Mouse (Mus musculus) kidney, embryonic 16.5 days (tissue): ENCODE results near the gene Bicc1. TPM values are rescaled to one million over a fixed set of nuclear protein-coding genes. Genes with fewer than 3 reads are reported as not detected.

Experiments
- ATAC-seq: fragments of 200-750 bp; cut with Nextera tagmentation; 2 replicates; pipeline ENCODE4 v1.8.0; 2017; ENCODE audit warnings: moderate TSS enrichment; ENCODE audit not compliant: low FRiP score, low TSS enrichment
- H3K27ac ChIP-seq: fragments of 300-500 bp; sonication (generic); 2 replicates; pipeline ENCODE4 v1.5.1; 2014; ENCODE audit warnings: low read length
- H3K27me3 ChIP-seq: fragments of 300-500 bp; sonication (generic); 2 replicates; pipeline ENCODE4 v1.6.1; 2014; ENCODE audit warnings: low read length, control low read depth, mixed read lengths; ENCODE audit not compliant: insufficient read depth
- H3K36me3 ChIP-seq: fragments of 300-500 bp; sonication (generic); 2 replicates; pipeline ENCODE4 v1.6.1; 2014; ENCODE audit warnings: low read length, control low read depth, mixed read lengths; ENCODE audit not compliant: insufficient read depth
- H3K4me1 ChIP-seq: fragments of 300-500 bp; sonication (generic); 2 replicates; pipeline ENCODE4 v1.6.1; 2014; ENCODE audit warnings: low read length, control low read depth, mixed read lengths; ENCODE audit not compliant: insufficient read depth
- H3K4me2 ChIP-seq: fragments of 300-500 bp; sonication (generic); replicated peaks from 2 replicates; pipeline ENCODE4 v1.6.1; 2014; ENCODE audit warnings: low read depth, low read length
- H3K4me3 ChIP-seq: fragments of 300-500 bp; sonication (generic); 2 replicates; pipeline ENCODE4 v1.5.1; 2014; ENCODE audit warnings: mild to moderate bottlenecking, low read length
- H3K9ac ChIP-seq: fragments of 300-500 bp; sonication (generic); replicated peaks from 2 replicates; pipeline ENCODE4 v1.6.1; 2014; ENCODE audit warnings: low read length
- H3K9me3 ChIP-seq: fragments of 300-500 bp; sonication (generic); 2 replicates; pipeline ENCODE4 v1.6.1; 2016; ENCODE audit warnings: low read length, control low read depth
- WGBS: fragments of 180-500 bp; shearing (Covaris S2); extraction: QIAGEN DNeasy Blood & Tissue Kit; methylation state at CpG from one replicate; pipeline ENCODE4 v1.1.7; 2014; 5-methylcytosine and 5-hydroxymethylcytosine counted together
- polyA plus RNA-seq: library from polyadenylated mRNA; unstranded; fragments of >200 nt; fragmentation: Nextera tagmentation; extraction: Ambion mirVana; gene quantifications from 2 replicates; pipeline ENCODE4 v1.2.1, GENCODE M21; 2015

The Bicc1 gene
- polyA plus RNA-seq, 1 experiment from 2014 or later: 48.0 TPM

DNA sequence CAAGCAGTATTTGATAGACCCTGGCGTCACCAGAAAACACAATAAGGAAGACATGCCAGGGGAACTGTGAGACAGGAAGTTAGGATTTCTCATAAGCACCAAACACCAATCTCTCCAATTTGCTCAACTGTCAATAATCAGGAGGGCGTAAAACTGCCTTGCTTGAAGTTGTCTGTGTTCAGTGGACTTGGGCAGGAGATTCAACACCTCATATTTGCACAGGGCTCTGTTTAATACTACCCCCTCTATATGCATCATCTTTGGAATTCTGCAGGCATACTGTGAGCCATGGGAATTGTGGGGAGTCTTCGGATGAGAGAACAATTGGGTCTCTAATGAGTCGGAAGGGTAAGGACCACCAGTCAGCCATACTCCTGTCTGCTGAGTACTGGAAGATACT is 233.4 kb downstream of the Bicc1 start:
- H3K4me3 ChIP-seq: no peak overlapping the region
- no peaks in the 10 kb centered on the region for H3K9me3 ChIP-seq
- no peak overlapping the region for H3K27ac ChIP-seq
- no peak overlapping the region for H3K4me2 ChIP-seq
- H3K36me3 ChIP-seq: peaks cover 48% of the 10 kb centered on the region
- WGBS: 91% methylated on average over 4 of the region's 4 CpGs
- no peak overlapping the region for H3K9ac ChIP-seq
- H3K27me3 ChIP-seq: no peaks in the 10 kb centered on the region
- no peaks in the 10 kb centered on the region for H3K4me1 ChIP-seq
- no peak for ATAC-seq

DNA sequence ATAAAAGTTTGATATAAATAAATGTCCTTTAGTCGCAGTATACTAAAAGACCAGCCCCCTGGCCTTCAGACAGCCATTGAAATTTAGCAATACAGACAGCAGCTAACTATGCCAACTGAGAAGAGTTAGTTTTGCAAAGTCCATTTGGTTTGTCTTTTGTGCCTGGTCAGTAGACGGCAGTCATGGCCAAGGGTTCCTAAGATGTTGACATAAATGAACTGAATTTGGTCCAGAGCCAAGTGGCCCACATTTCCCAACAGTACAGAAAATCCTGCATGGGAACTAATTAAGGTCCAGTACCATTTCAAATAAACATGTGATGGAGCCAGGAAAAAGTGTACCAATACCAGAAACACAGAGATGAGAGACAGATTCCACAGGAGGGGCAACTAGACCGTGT is 235.2 kb downstream of the Bicc1 start:
- no peak overlapping the region for H3K9ac ChIP-seq
- no peak for ATAC-seq

DNA sequence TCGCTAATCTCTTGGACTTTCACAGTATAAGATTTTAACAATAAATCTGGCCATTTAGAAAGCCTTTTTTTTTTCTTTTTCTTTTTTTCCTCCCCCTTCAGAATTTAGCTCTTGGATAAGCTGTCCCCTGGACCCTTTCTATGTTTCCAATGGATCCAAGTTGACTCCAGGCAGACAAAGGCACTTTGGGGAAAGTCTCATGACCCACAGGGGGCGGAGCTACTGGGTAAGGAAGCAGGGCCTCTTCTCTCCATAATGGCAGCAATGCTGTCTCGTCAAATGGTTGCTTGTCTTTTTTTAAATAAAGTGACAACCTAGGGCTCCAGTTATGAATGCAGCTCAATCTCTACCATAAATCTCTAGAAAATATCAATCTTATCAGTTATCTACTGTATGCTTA is 235.6 kb downstream of the Bicc1 start:
- Histone ChIP-seq H3K36me3 (peaks cover 29% of the 10 kb centered on the region), H3K27ac (no peak overlapping the region), H3K9ac (no peak overlapping the region), H3K4me3 (no peak overlapping the region), H3K27me3 (no peaks in the 10 kb centered on the region), H3K9me3 (no peaks in the 10 kb centered on the region), H3K4me2 (no peak overlapping the region), H3K4me1 (no peaks in the 10 kb centered on the region)
- no peak for ATAC-seq
- WGBS: 84% methylated on average over 3 of the region's 3 CpGs

More for the DNA sequence above, 235.2 kb downstream of the Bicc1 start:
- H3K4me2 ChIP-seq: no peak overlapping the region
- no peaks in the 10 kb centered on the region for H3K9me3 ChIP-seq
- WGBS: 76% methylated on average over 3 of the region's 3 CpGs
- H3K36me3 ChIP-seq: peaks cover 33% of the 10 kb centered on the region
- H3K27ac ChIP-seq: no peak overlapping the region
- no peaks in the 10 kb centered on the region for H3K27me3 ChIP-seq
- H3K4me3 ChIP-seq: no peak overlapping the region
- H3K4me1 ChIP-seq: no peaks in the 10 kb centered on the region

DNA sequence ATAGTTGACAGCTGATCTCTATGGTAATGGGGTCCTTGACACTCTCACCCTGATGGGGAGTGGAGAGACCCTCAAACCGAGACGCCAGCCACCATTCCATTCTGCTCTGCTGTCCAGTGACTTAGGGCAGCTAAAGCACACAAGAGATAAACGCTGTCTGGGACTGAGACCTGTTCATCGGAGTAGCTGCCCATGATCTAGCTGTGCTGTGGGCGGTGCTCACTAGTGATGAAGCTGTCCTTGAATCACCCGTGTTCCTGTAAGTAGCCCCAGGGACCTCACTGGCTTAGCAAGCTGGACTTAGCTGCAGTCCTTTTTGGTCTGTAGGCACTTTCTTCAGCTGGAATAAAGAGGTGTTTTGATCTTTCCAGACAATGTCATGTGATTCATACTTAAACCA is 238.0 kb downstream of the Bicc1 start:
- H3K4me3 ChIP-seq: no peak overlapping the region
- no peaks in the 10 kb centered on the region for H3K27me3 ChIP-seq
- H3K4me1 ChIP-seq: no peaks in the 10 kb centered on the region
- H3K9me3 ChIP-seq: peaks cover 10% of the 10 kb centered on the region; the same call in 1 of the 2 replicates
- peaks cover 19% of the 10 kb centered on the region for H3K36me3 ChIP-seq
- H3K9ac ChIP-seq: no peak overlapping the region
- H3K27ac ChIP-seq: no peak overlapping the region
- no peak for ATAC-seq
- no peak overlapping the region for H3K4me2 ChIP-seq
- WGBS: 89% methylated on average over 6 of the region's 6 CpGs

DNA sequence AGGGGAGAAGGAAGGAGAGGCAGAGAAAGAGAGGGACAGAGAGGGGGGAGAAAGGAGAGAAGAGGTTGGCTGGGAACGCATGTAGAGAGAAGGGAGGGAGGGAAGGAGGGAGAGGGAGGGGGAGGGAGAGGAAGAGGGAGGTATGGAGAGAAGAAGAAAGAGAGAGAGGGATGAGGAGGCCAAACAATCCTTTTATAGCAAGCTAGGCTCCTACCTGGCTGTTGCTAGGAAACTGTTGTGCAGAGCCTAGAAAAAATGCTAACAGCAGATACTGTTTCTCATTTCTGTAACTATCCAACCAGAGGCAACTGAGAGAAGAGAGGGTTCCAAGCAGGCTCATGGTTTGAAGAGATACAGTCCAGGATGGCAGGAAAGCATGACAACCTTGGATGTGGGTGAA is 239.6 kb downstream of the Bicc1 start:
- WGBS: 62% methylated on average over 1 of the region's 1 CpGs
- Histone ChIP-seq H3K4me1 (no peaks in the 10 kb centered on the region), H3K9ac (no peak overlapping the region), H3K36me3 (peaks cover 12% of the 10 kb centered on the region), H3K4me2 (no peak overlapping the region), H3K9me3 (peaks cover 10% of the 10 kb centered on the region; the same call in 1 of the 2 replicates), H3K27me3 (no peaks in the 10 kb centered on the region), H3K4me3 (no peak overlapping the region), H3K27ac (no peak overlapping the region)
- ATAC-seq: no peak

DNA sequence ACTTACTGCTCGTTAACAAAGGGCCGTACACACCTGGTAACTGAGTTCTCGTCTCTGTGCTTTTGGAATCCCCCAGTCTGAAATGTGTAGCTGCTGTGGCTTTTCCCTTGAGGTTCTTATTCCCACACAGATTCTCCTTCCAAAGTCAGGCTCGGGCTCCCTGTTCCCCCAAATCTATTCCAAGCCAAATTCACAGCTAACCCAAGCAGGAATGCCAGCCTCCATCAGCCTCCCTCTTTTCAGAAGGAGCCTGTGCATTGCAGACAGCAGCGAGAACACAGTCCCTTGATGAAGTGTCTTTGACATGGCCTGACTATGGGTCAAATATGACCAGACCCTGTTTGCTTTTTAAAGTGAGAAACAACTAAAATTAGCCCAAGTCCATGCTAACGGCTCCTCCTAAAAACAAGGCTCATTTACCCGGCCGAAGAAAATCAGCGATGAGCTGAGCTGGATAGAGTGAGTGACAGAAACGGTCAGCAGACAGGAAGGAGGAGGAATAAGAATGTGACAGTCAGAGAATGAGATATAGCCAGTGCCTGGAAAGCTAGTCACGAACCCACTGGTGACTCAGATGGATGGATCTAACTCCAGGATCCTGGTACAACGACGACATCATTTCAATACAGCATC is 240.4 kb downstream of the Bicc1 start:
- Histone ChIP-seq H3K4me2 (no peak overlapping the region), H3K9me3 (peaks cover 10% of the 10 kb centered on the region; the same call in 1 of the 2 replicates), H3K27ac (no peak overlapping the region), H3K27me3 (no peaks in the 10 kb centered on the region), H3K4me3 (no peak overlapping the region), H3K4me1 (no peaks in the 10 kb centered on the region), H3K36me3 (peaks cover 12% of the 10 kb centered on the region), H3K9ac (no peak overlapping the region)
- ATAC-seq: no peak
- 79% methylated on average over 13 of the region's 13 CpGs for WGBS

DNA sequence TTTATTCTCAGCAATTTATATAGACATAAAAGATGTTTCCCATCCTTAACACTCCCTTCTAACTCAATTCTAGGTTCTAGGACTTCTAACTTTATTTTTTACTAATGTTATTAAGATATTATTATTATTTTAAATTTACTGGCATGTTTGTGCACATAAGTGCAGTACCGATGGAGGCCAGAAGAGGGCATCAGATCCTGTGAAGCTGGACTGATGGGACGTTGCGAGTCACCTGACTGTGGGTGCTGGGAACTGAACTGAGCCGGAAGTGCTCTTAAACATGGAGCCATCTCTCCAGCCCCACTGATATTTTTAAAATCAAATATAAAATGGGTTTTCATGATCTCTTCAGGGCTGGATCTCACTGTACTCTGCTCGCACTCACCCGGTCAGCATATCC is 242.8 kb downstream of the Bicc1 start:
- WGBS: 90% methylated on average over 6 of the region's 6 CpGs
- Histone ChIP-seq H3K27me3 (no peaks in the 10 kb centered on the region), H3K4me1 (no peaks in the 10 kb centered on the region), H3K36me3 (peaks cover 2% of the 10 kb centered on the region; the same call in 1 of the 2 replicates), H3K4me2 (no peak overlapping the region), H3K4me3 (no peak overlapping the region), H3K27ac (no peak overlapping the region), H3K9me3 (peaks cover 10% of the 10 kb centered on the region; the same call in 1 of the 2 replicates), H3K9ac (no peak overlapping the region)
- no peak for ATAC-seq

DNA sequence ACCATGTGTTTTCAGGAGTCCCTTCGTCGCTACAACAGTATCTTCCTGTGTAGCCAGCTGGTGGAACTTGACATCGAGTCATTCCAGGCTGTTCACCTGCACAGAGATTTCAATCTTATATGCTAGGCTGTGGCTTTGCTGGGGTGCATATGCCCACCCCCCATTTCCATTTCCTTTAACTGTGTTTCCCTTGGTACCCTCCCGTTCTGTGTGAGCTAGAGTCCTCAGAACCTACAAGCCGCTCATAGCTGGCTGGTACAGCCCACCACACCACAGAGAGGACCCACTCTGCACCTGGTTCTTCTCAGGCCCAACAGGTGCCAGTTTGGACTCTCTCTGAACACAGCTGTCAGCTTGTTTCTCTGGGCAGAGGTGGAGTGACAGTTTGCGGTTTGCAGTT is 244.4 kb downstream of the Bicc1 start:
- Histone ChIP-seq H3K4me3 (no peak overlapping the region), H3K4me2 (no peak overlapping the region), H3K36me3 (0 out of 2 replicates have a peak, but pooled peaks cover 1% of the 10 kb centered on the region), H3K4me1 (no peaks in the 10 kb centered on the region), H3K9me3 (peaks cover 10% of the 10 kb centered on the region; the same call in 1 of the 2 replicates), H3K9ac (no peak overlapping the region), H3K27me3 (no peaks in the 10 kb centered on the region), H3K27ac (no peak overlapping the region)
- no peak for ATAC-seq
- 93% methylated on average over 6 of the region's 6 CpGs for WGBS

DNA sequence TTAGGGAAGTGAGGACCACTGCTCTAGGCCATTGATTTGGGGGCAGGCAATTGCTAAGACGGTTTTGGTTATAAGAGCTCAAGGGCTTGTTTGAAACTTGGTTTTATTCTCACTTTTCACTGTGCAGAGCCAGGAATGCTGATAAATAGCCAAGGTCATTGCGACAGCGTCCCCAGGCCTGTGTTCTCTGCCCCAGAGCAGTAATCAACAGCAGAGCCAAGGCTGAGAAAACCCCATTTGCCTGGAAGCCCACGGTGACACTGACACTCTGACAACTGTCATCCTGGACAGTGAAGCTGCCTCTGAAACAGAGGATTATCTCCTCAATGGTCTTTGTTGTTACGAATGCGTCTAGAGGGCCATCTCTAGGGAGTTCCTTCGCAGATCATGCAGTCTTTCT is 255.6 kb downstream of the Bicc1 start:
- WGBS: 65% methylated on average over 7 of the region's 7 CpGs
- Histone ChIP-seq H3K4me1 (no peaks in the 10 kb centered on the region), H3K4me2 (no peak overlapping the region), H3K36me3 (no peaks in the 10 kb centered on the region), H3K9me3 (no peaks in the 10 kb centered on the region), H3K27ac (no peak overlapping the region), H3K9ac (no peak overlapping the region), H3K27me3 (no peaks in the 10 kb centered on the region), H3K4me3 (no peak overlapping the region)
- ATAC-seq: no peak

DNA sequence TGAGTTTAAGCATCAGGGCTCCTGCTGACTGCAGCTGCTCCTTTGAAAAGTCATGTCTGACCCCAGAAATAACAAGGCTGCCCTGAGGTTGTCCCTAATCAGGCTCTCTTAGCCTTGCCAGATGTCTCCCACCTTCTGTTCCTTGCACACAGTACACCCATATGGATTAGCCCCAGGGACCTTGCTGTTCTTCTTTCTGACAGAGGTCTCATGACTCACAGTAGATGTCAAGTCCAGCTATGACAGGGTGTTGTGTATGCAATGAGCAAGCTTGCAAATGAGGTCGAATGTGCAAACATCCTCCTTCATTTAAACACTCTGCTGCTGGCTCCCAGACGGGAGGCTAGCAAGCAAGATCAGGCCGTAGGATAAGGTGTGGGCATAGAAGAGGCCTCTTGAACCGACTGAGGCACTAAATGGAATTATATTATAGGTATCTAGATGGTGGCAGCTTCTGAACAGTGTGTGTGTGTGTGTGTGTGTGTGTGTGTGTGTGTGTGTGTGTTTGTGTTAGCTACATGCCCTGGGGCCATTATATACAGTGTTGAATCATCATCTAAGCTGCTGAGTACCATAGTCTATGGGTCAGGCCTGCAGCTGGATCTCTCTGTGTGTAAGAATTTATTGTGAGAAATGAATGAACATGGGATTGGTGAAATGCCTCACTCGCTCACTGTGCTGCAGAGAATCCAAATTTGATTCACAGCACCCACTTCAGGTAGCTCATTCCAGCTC is 256.6 kb downstream of the Bicc1 start:
- H3K36me3 ChIP-seq: no peaks in the 10 kb centered on the region
- no peak for ATAC-seq
- H3K9ac ChIP-seq: no peak overlapping the region
- no peaks in the 10 kb centered on the region for H3K4me1 ChIP-seq
- H3K27ac ChIP-seq: no peak overlapping the region
- no peak overlapping the region for H3K4me3 ChIP-seq
- WGBS: 59% methylated on average over 5 of the region's 5 CpGs
- no peak overlapping the region for H3K4me2 ChIP-seq
- no peaks in the 10 kb centered on the region for H3K9me3 ChIP-seq
- H3K27me3 ChIP-seq: no peaks in the 10 kb centered on the region
